Mouse (Mus musculus) brain, embryonic 14.5 days (tissue): ENCODE data around the gene Clns1a. TPM values are rescaled to one million over a fixed set of nuclear protein-coding genes. Genes with fewer than 3 reads are reported as not detected.

Experiments
- DNase-seq: peaks from one replicate; pipeline ENCODE4 v3.0.0-alpha.2; 2011; ENCODE audit warnings: low read depth
- CTCF ChIP-seq: fragments of 200-500 bp; IDR thresholded peaks from 2 replicates; pipeline ENCODE4 v1.5.1; 2012; ENCODE audit warnings: inconsistent platforms, mild to moderate bottlenecking, moderate library complexity, borderline replicate concordance; ENCODE audit not compliant: insufficient read depth, insufficient read length; ENCODE audit errors: extremely low read depth
- POLR2A ChIP-seq: fragments of 200-500 bp; IDR thresholded peaks from 2 replicates; pipeline ENCODE4 v1.6.1; 2012; ENCODE audit warnings: mild to moderate bottlenecking, inconsistent platforms, borderline replicate concordance; ENCODE audit not compliant: poor library complexity, insufficient read depth, insufficient read length, severe bottlenecking; ENCODE audit errors: extremely low read depth
- polyA plus RNA-seq: library from polyadenylated mRNA; depleted of rRNA; stranded (reverse); fragments of >200 nt; gene quantifications from 2 replicates; pipeline ENCODE4 v1.2.3, GENCODE M21; 2012

Clns1a gene
- polyA plus RNA-seq, 1 experiment: 114 TPM

DNA sequence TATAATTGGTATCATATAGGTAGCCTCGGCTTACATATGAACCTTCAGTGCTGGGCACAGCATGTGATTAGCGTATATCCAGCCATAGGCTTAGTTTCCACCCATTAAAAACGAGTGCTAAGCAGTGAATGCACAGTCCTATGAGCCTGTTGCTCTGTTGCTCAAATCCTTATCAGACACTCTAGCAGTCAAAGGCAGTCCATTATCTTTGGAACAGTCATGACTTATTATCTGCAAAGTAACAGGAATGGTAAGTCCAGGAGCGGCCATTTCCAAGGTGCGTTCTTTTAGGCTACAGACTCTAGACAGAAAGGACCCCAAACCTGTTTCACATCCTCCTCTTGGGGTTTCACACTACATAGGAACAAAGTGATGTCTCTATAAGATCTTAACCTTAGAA is 37.2 kb downstream of the Clns1a start:
- DNase-seq: no peak
- no peak for TF ChIP-seq POLR2A
- TF ChIP-seq CTCF: no peak

- no peak for DNase-seq
- TF ChIP-seq CTCF (no peak), POLR2A (no peak)
Observed at GRCm38 (mm10) chr7:97735021-97735420, 38.6 kb downstream of the Clns1a start.

- no peak for TF ChIP-seq POLR2A
- TF ChIP-seq CTCF: no peak
- no peak for DNase-seq
Observed at GRCm38 (mm10) chr7:97735886-97736420, 39.5 kb downstream of the Clns1a start.

DNA sequence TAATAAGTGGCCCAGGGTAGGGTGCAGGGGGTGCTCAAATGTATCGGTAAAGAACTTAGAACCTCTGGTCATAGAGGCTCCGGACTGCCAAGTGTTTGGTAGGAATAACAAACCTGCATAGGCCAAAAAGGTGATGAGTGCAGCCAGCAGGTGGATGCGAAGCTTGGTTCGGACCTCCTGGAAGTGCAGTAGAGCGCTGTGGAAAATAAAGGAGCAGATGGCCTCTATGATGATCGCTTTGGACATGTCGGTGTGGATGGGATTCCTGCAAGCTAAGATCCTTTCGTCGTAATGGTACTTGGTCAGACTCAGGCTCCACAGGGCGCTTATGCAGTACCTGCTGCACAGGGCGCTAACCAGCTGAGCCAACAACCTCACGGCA is 40.8 kb downstream of the Clns1a start:
- no peak for TF ChIP-seq POLR2A
- no peak for TF ChIP-seq CTCF
- DNase-seq: no peak

GRCm38 (mm10) chr7:97737638-97738456 is 41.4 kb downstream of the Clns1a start, which contains the start of gene Aqp11:
TSS of gene Aqp11 (minus strand) at chr7:97738289.
- peak; percentile 86 for DNase-seq
- TF ChIP-seq CTCF: no peak
- peak; percentile 32; the same call in 1 of the 2 replicates for TF ChIP-seq POLR2A

- no peak for TF ChIP-seq CTCF
- no peak for TF ChIP-seq POLR2A
Observed at GRCm38 (mm10) chr7:97740948-97741347, 44.5 kb downstream of the Clns1a start.

GRCm38 (mm10) chr7:97741756-97742291 is 45.4 kb downstream of the Clns1a start:
- no peak for DNase-seq

More at GRCm38 (mm10) chr7:97740948-97741347, 44.5 kb downstream of the Clns1a start:
- DNase-seq: no peak

DNA sequence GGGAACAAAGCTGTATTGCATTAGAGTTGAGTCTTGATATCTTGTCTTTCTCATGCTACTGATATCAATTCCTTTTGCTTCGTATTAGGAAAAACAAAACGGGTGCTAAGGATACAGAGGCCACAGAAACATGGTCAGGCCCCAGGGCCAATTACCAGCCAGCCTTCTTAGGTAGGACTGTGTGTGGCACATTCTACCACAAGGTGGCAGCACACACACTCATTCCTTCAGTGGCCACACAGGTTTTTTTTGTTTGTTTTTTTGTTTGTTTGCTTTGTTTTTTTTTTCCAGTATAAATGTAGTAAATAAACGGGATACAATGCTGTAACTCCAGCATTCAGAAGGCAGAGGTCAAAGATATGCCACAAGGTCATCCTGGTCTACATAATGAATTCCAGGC is 48.9 kb downstream of the Clns1a start:
- TF ChIP-seq POLR2A (no peak), CTCF (peak; percentile 80; the same call in 1 of the 2 replicates)
- DNase-seq: peak; percentile 88

More at GRCm38 (mm10) chr7:97741756-97742291, 45.4 kb downstream of the Clns1a start:
- TF ChIP-seq CTCF (no peak), POLR2A (no peak)

- no peak for DNase-seq
Observed at GRCm38 (mm10) chr7:97747176-97747707, 50.8 kb downstream of the Clns1a start.

GRCm38 (mm10) chr7:97747787-97748497 is 51.5 kb downstream of the Clns1a start:
- TF ChIP-seq POLR2A: no peak
- TF ChIP-seq CTCF: peak; percentile 93

More at GRCm38 (mm10) chr7:97747176-97747707, 50.8 kb downstream of the Clns1a start:
- TF ChIP-seq CTCF (no peak), POLR2A (no peak)

More at GRCm38 (mm10) chr7:97747787-97748497, 51.5 kb downstream of the Clns1a start:
- DNase-seq: peak; percentile 91
